Mouse (Mus musculus) hindbrain, postnatal 0 days (tissue): Measurements from ENCODE around the gene Borcs6. TPM values are rescaled to one million over a fixed set of nuclear protein-coding genes. Genes with fewer than 3 reads are reported as not detected.
"Not testable (repeated sequence)": the region's sequence is repeated elsewhere in the genome, so short reads cannot be mapped to it uniquely, and the experiment has no call there.

Source experiments
- ATAC-seq: fragments of 200-750 bp; cut with Nextera tagmentation; 2 replicates; pipeline ENCODE4 v1.8.0; 2017; ENCODE audit warnings: mild to moderate bottlenecking, moderate TSS enrichment, moderate library complexity
- DNase-seq: peaks from one replicate; pipeline ENCODE4 v3.0.0-alpha.2; 2015; ENCODE audit warnings: low spot score
- H3K27ac ChIP-seq: fragments of 300-500 bp; sonication (generic); 2 replicates; pipeline ENCODE4 v1.5.1; 2014; ENCODE audit warnings: mild to moderate bottlenecking
- H3K27me3 ChIP-seq: fragments of 300-500 bp; sonication (generic); 2 replicates; pipeline ENCODE4 v1.6.1; 2014; ENCODE audit warnings: low read length, mixed read lengths; ENCODE audit not compliant: insufficient read depth
- H3K36me3 ChIP-seq: fragments of 300-500 bp; sonication (generic); 2 replicates; pipeline ENCODE4 v1.6.1; 2014; ENCODE audit warnings: low read length, mixed read lengths; ENCODE audit not compliant: insufficient read depth
- H3K4me1 ChIP-seq: fragments of 300-500 bp; sonication (generic); 2 replicates; pipeline ENCODE4 v1.6.1; 2014; ENCODE audit warnings: antibody characterized with exemption, low read length, mixed read lengths; ENCODE audit not compliant: insufficient read depth
- H3K4me2 ChIP-seq: fragments of 300-500 bp; sonication (generic); 2 replicates; pipeline ENCODE4 v1.6.1; 2014; ENCODE audit warnings: low read depth, mild to moderate bottlenecking, low read length, moderate library complexity, mixed read lengths
- H3K4me3 ChIP-seq: fragments of 300-500 bp; sonication (generic); 2 replicates; pipeline ENCODE4 v1.5.1; 2014; ENCODE audit warnings: low read length
- H3K9ac ChIP-seq: fragments of 300-500 bp; sonication (generic); replicated peaks from 2 replicates; pipeline ENCODE4 v1.6.1; 2014; ENCODE audit warnings: mild to moderate bottlenecking, low read length, moderate library complexity, mixed read lengths
- H3K9me3 ChIP-seq: fragments of 300-500 bp; sonication (generic); 2 replicates; pipeline ENCODE4 v1.6.1; 2016; ENCODE audit warnings: low read length, mixed read lengths
- CTCF ChIP-seq: IDR thresholded peaks from 2 replicates; pipeline ENCODE4 v1.5.1; 2016; ENCODE audit warnings: antibody characterized with exemption, control low read depth, low read depth
- WGBS: fragments of 180-500 bp; shearing (Covaris S2); extraction: QIAGEN DNeasy Blood & Tissue Kit; methylation state at CpG from one replicate; pipeline ENCODE4 v1.1.7; 2014; 5-methylcytosine and 5-hydroxymethylcytosine counted together
- polyA plus RNA-seq: library from polyadenylated mRNA; unstranded; fragments of >200 nt; fragmentation: Nextera tagmentation; extraction: Ambion mirVana; gene quantifications from 2 replicates; pipeline ENCODE4 v1.2.1, GENCODE M21; 2015
- total RNA-seq: library from RNA; depleted of rRNA; stranded (reverse); fragments of >200 nt; gene quantifications from 2 replicates; pipeline ENCODE4 v1.2.3, GENCODE M21; 2014; rRNA removed

Borcs6 gene
- total RNA-seq (25.4 and 40.8 TPM in 2 replicates), polyA plus RNA-seq (21.3 and 21.9 TPM in 2 replicates)

DNA sequence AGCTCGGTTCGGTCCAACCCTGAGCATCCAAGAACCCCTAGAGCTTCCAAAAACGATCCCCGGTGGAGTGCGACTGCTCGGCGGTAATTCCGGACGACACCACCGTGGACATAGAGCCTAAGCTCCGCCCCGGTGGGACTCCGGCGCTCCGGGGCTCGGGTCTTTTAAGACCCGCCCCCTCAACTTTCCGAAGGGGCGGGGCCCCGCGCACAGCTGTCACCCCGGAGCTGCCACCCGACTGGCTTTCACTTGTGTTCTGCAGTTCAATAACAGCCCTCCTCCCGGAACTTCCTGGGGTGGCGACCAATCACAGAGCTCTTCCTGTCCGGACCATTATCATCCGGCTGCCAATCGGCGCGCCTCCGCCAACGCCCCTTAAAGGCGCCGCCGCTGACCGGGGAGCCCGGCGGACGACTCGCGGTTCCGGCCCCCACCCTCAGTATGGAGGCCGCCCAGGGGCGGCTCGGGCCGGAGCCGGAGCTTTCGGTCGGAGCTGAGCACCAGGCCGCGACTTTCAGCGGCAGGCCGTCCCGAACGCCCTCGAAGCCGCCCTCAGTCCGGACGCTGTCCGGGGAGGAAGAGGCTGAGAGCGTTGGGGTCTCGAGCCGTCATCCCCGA, at the start of gene Borcs6:
Gene Borcs6 (plus strand): TSS at position 361 of the 618 bp plus-strand sequence.
- no peaks in the 10 kb centered on the region for H3K36me3 ChIP-seq
- TF ChIP-seq CTCF: no peak
- peak; percentile 96 for ATAC-seq

DNA sequence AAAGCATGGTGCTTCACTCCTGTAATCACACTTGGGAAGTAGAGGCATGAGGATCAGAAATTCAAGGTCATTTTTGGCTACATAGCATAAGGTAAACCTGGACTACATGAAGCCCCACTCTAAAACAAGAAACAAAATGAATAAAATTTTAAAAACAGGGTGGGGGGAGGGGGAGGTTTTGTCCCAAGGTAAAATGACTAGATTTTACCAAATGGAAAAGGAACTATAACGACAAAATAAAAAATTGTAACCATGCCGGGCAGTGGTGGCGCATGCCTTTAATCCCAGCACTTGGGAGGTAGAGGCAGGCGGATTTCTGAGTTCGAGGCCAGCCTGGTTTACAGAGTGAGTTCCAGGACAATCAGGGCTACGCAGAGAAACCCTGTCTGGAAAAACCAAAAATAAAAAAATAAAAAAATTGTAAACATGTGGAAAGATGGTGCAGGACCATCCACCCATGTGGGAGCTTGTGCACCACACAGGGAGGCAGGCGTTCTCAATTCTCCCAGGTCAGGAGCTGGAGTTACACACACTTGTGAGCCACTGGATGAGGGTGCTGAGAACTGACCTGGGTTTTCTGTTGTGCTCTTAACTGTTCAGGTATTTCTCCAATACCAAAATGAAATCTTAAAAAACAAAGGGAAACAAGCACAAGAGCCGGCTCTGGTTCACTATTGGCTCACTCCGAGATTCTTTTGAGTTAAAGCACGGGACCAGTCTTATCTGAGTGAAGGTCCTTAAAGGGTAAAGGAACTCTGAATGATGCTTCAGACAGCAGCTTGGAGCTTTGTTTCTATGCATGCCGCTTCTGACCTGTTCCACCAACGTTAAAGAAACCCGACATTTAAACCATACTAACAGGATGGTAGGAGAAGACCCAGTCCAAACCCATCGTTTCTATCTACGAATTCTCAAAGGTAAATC, 48.9 kb upstream of the Borcs6 start:
- no peaks in the 10 kb centered on the region for H3K4me1 ChIP-seq
- WGBS: 88% methylated on average over 15 of the region's 15 CpGs
- H3K27ac ChIP-seq: no peak overlapping the region
- no peak for DNase-seq
- H3K36me3 ChIP-seq: no peaks in the 10 kb centered on the region
- no peak overlapping the region for H3K4me3 ChIP-seq
- no peaks in the 10 kb centered on the region for H3K27me3 ChIP-seq
- H3K9me3 ChIP-seq: no peaks in the 10 kb centered on the region
- no peak overlapping the region for H3K9ac ChIP-seq
- peak overlapping the region; percentile 78; the same call in 1 of the 2 replicates for H3K4me2 ChIP-seq
- ATAC-seq: no peak
- TF ChIP-seq CTCF: no peak

More for the DNA sequence above, at the start of gene Borcs6:
- Histone ChIP-seq H3K4me1 (peaks cover 13% of the 10 kb centered on the region), H3K4me3 (peak within 1 kb of the TSS; percentile 53), H3K9me3 (no peaks in the 10 kb centered on the region), H3K9ac (peak within 1 kb of the TSS; percentile 69), H3K27me3 (no peaks in the 10 kb centered on the region), H3K4me2 (peak within 1 kb of the TSS; percentile 89), H3K27ac (peak within 1 kb of the TSS; percentile 89)
- under 1% methylated on average over 64 of the region's 64 CpGs for WGBS
- DNase-seq: peak; percentile 98

DNA sequence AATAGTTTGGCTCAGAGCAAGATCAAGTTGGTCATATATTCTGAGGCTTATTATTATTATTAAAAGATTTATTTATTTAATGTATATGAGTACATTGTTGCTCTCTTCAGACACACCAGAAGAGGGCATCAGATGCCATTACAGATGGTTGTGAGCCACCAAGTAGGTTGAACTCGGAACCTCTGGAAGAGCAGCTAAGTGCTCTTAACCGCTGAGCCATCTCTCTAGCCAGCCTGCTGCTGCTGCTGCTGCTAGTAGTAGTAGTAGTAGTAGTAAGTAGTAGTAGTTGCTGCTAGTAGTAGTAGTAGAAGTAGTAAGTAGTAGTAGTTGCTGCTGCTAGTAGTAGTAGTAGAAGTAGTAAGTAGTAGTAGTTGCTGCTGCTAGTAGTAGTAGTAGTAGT, 48.1 kb upstream of the Borcs6 start:
- not testable (repeated sequence) for DNase-seq, H3K9ac ChIP-seq, H3K4me1 ChIP-seq, ATAC-seq, H3K9me3 ChIP-seq, H3K27me3 ChIP-seq, H3K36me3 ChIP-seq
- Histone ChIP-seq H3K4me3 (peak overlapping the region; percentile 42), H3K27ac (peak overlapping the region; percentile 96), H3K4me2 (peak overlapping the region; percentile 78)
- 0 out of 2 replicates have a peak, but pooled peaks have one; percentile 14 for TF ChIP-seq CTCF
- 81% methylated on average over 2 of the region's 2 CpGs for WGBS

DNA sequence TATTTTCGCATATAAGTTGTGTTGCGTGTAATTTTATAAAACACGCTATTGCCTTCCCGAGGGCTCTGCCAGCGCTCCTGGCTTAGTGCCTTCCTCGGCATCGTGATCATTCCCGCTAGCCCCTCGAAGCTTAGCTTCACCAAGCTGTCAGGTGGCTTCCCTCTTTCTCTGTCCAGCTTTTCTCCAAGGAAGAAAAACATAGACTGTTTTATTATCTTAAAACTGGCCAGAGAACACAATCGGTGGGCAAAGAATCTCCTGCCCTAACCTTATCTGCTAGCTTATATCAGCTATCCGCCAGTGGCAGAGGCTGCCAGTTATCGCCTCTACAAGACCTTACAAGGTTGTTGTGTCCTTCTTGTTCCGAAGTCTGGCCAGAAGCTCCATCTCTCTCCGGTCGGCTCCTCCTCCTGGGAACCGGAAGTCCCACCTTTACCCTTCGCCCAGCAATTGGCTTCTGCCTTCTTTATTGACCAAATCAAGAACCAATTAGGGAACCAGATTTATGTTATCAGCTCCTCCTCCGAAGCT, 47.4 kb upstream of the Borcs6 start:
- DNase-seq (peak; percentile 95), ATAC-seq (peak; percentile 72)
- H3K4me1 ChIP-seq: peaks cover 7% of the 10 kb centered on the region; the same call in 1 of the 2 replicates
- 1% methylated on average over 18 of the region's 18 CpGs for whole genome bisulfite sequencing
- H3K4me2 ChIP-seq: peak overlapping the region; percentile 78
- peak overlapping the region; percentile 58 for H3K9ac ChIP-seq
- no peaks in the 10 kb centered on the region for H3K36me3 ChIP-seq
- H3K27me3 ChIP-seq: no peaks in the 10 kb centered on the region
- peak overlapping the region; percentile 42 for H3K4me3 ChIP-seq
- no peaks in the 10 kb centered on the region for H3K9me3 ChIP-seq
- peak overlapping the region; percentile 96 for H3K27ac ChIP-seq
- no peak for TF ChIP-seq CTCF

DNA sequence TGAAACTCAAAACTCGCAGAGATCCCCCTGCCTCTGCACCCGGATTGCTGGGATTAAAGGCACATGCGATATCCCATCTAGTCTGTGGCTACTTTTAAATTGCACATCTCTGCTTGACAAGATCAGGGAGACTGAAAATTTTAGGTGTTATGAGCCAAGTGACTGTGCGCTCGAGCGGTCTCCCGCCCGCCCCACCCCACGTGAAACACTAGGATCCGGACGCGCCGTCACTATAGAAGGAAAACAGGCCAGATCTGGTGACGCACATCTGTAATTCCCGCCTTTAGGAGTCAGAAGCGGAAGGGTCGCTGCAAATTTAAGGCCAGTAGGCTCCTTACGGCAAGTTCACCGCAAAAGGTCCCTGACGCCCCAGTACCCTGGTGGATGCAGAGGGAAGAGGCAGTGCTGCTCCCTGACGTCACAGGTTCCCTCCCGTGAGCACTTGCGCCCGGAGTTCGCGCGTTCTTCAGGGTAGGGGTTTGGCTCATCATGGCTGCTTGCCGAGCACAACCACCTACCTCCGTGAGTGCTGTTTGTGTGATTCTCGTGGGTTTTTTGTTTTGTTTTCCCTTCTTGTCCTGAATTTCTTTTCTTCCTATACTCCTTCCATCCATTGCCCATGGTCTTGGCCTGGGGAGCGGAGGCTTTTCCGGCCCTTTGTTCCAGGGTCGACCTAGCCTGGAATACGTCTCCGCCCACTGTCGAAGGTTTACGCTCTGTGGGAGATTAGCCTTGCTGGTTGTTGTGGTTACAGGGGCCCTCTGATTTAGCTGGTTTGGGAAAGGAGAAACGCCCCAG, 43.7 kb upstream of the Borcs6 start, which contains the start of gene Ctc1:
Gene Ctc1 (plus strand): TSS at position 268 of the 798 bp plus-strand sequence.
- H3K9me3 ChIP-seq: no peaks in the 10 kb centered on the region
- H3K9ac ChIP-seq: peak within 1 kb of the TSS; percentile 88
- peak; percentile 96 for ATAC-seq

More for the DNA sequence above, 43.7 kb upstream of the Borcs6 start, which contains the start of gene Ctc1:
- TF ChIP-seq CTCF: peak; percentile 88
- Histone ChIP-seq H3K27me3 (no peaks in the 10 kb centered on the region), H3K36me3 (peaks cover under 1% of the 10 kb centered on the region; the same call in 1 of the 2 replicates), H3K4me2 (peak within 1 kb of the TSS; percentile 82), H3K27ac (peak within 1 kb of the TSS; percentile 88), H3K4me3 (peak within 1 kb of the TSS; percentile 65), H3K4me1 (peaks cover 8% of the 10 kb centered on the region; the same call in 1 of the 2 replicates)
- peak; percentile 97 for DNase-seq
- 2% methylated on average over 38 of the region's 38 CpGs for WGBS
